Mouse (Mus musculus) kidney, postnatal 0 days (tissue): ENCODE measurements around the gene Gtf2b. TPM values are rescaled to one million over a fixed set of nuclear protein-coding genes. Genes with fewer than 3 reads are reported as not detected.

Experiments used
- ATAC-seq: fragments of 200-750 bp; cut with Nextera tagmentation; replicated peaks from 2 replicates; pipeline ENCODE4 v1.8.0; 2017; ENCODE audit warnings: low read depth, moderate number of reproducible peaks, moderate TSS enrichment, moderate library complexity; ENCODE audit not compliant: low FRiP score
- DNase-seq: peaks from one replicate; pipeline ENCODE4 v3.0.0-alpha.2; 2016; ENCODE audit warnings: low spot score
- H3K27ac ChIP-seq: fragments of 300-500 bp; sonication (generic); 2 replicates; pipeline ENCODE4 v1.5.1; 2014; ENCODE audit warnings: mild to moderate bottlenecking
- H3K27me3 ChIP-seq: fragments of 300-500 bp; sonication (generic); 2 replicates; pipeline ENCODE4 v1.6.1; 2014; ENCODE audit warnings: low read length, mixed read lengths; ENCODE audit not compliant: insufficient read depth
- H3K36me3 ChIP-seq: fragments of 300-500 bp; sonication (generic); 2 replicates; pipeline ENCODE4 v1.6.1; 2014; ENCODE audit warnings: low read length, mixed read lengths; ENCODE audit not compliant: insufficient read depth
- H3K4me1 ChIP-seq: fragments of 300-500 bp; sonication (generic); replicated peaks from 2 replicates; pipeline ENCODE4 v1.6.1; 2014; ENCODE audit warnings: antibody characterized with exemption, low read length, mixed read lengths; ENCODE audit not compliant: insufficient read depth
- H3K4me2 ChIP-seq: fragments of 300-500 bp; sonication (generic); 2 replicates; pipeline ENCODE4 v1.6.1; 2014; ENCODE audit warnings: mild to moderate bottlenecking, low read length, moderate library complexity, mixed read lengths
- H3K4me3 ChIP-seq: fragments of 300-500 bp; sonication (generic); replicated peaks from 2 replicates; pipeline ENCODE4 v1.5.1; 2014; ENCODE audit warnings: low read depth, low read length
- H3K9ac ChIP-seq: fragments of 300-500 bp; sonication (generic); 2 replicates; pipeline ENCODE4 v1.6.1; 2014; ENCODE audit warnings: low read depth, low read length
- H3K9me3 ChIP-seq: fragments of 300-500 bp; sonication (generic); replicated peaks from 2 replicates; pipeline ENCODE4 v1.6.1; 2016; ENCODE audit warnings: low read length, inconsistent platforms, mixed read lengths
- CTCF ChIP-seq: IDR thresholded peaks from 2 replicates; pipeline ENCODE4 v1.5.1; 2016; ENCODE audit warnings: antibody characterized with exemption, low read depth, mild to moderate bottlenecking, moderate library complexity
- WGBS: fragments of 180-500 bp; shearing (Covaris S2); extraction: QIAGEN DNeasy Blood & Tissue Kit; methylation state at CpG from one replicate; pipeline ENCODE4 v1.1.7; 2014; 5-methylcytosine and 5-hydroxymethylcytosine counted together
- polyA plus RNA-seq: library from polyadenylated mRNA; unstranded; fragments of >200 nt; fragmentation: Nextera tagmentation; extraction: Ambion mirVana; gene quantifications from 2 replicates; pipeline ENCODE4 v1.2.1, GENCODE M21; 2015

Gtf2b gene
- polyA plus RNA-seq, 1 experiment from 2014 or later = 84.9 TPM

DNA sequence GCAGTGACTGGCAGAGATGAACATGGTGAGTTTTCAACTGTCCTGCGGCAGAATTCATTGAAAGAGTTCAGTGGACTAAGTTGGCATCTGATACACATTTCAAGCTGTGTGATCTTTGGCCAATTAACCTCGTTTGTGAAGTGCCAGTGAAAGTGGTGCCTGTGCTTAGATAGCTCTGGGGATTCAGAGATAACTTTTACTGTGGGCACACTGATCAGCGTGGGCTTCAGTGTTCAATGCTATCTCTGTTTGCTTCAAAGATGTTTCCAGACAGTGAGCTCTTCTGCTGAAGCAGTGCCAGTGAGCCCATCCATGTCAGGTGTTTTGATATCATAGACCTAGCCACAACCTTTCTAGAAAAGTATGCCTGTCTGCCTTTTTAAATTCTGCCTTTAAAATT is 12.4 kb downstream of the Gtf2b start:
- H3K27me3 ChIP-seq = no peaks in the 10 kb centered on the region
- H3K9ac ChIP-seq = no peak overlapping the region
- DNase-seq = no peak
- no peak overlapping the region for H3K4me3 ChIP-seq
- no peak for ATAC-seq
- H3K4me2 ChIP-seq = no peak overlapping the region
- H3K9me3 ChIP-seq = no peaks in the 10 kb centered on the region
- peaks cover 45% of the 10 kb centered on the region; the same call in 1 of the 2 replicates for H3K36me3 ChIP-seq
- H3K27ac ChIP-seq = no peak overlapping the region
- H3K4me1 ChIP-seq = no peaks in the 10 kb centered on the region
- WGBS = 82% methylated on average over 3 of the region's 3 CpGs
- TF ChIP-seq CTCF = no peak

DNA sequence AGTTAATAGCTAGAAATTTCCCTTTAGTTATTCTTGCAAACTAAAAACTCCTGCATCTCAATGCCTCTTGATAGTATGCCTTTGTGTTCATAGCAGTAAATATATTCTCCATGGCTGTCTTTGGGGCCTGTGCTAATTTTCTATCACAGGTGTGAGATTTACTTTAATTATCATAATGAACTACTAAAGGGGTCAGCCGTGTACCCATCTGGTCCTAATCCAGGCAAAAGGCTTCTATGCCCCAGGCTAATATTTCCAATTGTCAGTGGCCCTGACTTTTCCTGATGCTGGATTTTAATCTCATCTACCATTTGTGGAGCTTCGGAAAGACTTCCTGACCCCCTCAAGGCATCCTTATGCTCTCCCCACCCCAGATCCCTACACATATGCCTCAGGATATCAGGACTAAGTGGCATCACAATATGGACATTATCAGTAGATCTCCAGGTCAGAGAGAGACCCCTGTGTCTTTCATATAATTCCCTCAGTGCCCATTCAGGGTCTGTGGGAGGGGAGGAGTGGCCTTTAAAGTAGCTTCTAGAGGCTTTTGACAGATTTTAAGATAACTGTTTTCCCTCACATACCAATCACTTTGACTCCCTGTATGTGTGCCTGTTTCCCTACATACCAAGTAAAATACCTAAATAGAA is 21.7 kb downstream of the Gtf2b start:
- Histone ChIP-seq H3K4me3 (no peak overlapping the region), H3K4me2 (no peak overlapping the region), H3K9me3 (no peaks in the 10 kb centered on the region), H3K36me3 (peaks cover 22% of the 10 kb centered on the region; the same call in 1 of the 2 replicates), H3K27me3 (no peaks in the 10 kb centered on the region), H3K4me1 (no peaks in the 10 kb centered on the region), H3K27ac (no peak overlapping the region), H3K9ac (no peak overlapping the region)
- TF ChIP-seq CTCF = no peak
- 72% methylated on average over 2 of the region's 2 CpGs for WGBS
- no peak for ATAC-seq
- DNase-seq = no peak

DNA sequence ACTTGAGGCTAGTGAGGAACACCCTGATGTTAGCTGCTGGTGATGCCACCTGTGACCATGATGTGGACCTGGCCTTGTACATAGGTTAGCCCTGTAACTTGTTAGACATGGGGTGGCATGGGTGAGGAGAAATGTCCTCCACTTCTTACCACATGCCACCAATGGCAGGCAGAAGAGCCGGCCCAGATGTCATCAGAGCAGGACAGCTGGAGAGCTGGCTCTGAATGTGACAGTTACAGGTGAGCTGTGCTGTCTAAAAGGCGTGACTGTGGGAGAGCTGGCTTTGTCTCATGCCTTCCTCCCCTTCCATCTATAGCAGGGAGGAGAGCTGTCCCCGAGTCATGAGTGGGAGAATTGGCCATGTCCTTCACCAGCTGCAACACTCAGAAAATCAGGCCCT is 30.7 kb downstream of the Gtf2b start:
- 95% methylated on average over 3 of the region's 3 CpGs for WGBS
- DNase-seq = no peak
- H3K27ac ChIP-seq = no peak overlapping the region
- H3K27me3 ChIP-seq = no peaks in the 10 kb centered on the region
- no peaks in the 10 kb centered on the region for H3K4me1 ChIP-seq
- TF ChIP-seq CTCF = no peak
- no peak overlapping the region for H3K9ac ChIP-seq
- no peak overlapping the region for H3K4me2 ChIP-seq
- H3K9me3 ChIP-seq = no peaks in the 10 kb centered on the region
- H3K36me3 ChIP-seq = peaks cover 25% of the 10 kb centered on the region
- no peak overlapping the region for H3K4me3 ChIP-seq
- ATAC-seq = no peak

DNA sequence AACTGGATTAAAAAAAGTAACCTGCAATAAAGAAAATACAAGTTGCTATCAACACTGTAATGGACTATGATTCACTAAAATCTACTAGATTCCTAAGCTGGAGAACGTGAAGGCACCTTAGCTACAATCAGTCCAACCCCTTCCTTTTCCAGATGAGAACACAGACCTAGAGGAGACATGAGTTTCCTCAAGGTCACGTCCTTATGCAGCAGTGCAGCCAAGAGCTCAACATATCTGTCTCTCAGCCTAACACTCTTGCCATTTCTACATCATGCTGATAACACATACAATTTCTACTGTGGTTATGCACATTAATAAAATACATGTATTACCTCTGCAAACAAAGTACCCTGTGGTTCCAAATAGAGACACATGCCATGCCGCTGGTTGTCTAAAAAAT is 46.7 kb downstream of the Gtf2b start:
- Histone ChIP-seq H3K9ac (no peak overlapping the region), H3K9me3 (no peaks in the 10 kb centered on the region), H3K4me1 (no peaks in the 10 kb centered on the region), H3K27me3 (no peaks in the 10 kb centered on the region), H3K36me3 (peaks cover 20% of the 10 kb centered on the region), H3K4me3 (no peak overlapping the region), H3K27ac (no peak overlapping the region), H3K4me2 (no peak overlapping the region)
- DNase-seq = no peak
- 84% methylated on average over 3 of the region's 3 CpGs for WGBS
- ATAC-seq = no peak
- TF ChIP-seq CTCF = no peak

DNA sequence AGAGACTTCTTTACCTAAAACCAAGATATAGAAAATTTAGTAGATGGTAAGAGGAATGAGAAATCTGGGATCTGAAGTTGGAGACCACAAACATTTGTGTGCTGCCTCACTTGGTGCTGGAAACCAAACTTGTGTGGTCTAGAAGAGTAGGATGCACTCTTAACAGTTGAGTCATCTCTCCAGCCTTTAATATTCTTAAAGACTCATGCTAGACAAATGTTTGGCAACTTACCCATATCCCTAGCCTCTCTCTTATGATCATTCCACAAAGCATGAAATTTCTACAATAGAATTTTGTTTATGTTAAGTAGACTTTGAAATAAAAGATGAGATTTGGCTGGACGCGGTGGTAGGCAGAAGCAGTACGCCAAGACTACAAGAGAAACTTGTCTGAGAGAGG is 52.7 kb downstream of the Gtf2b start:
- no peak for TF ChIP-seq CTCF
- Histone ChIP-seq H3K36me3 (peaks cover 13% of the 10 kb centered on the region; the same call in 1 of the 2 replicates), H3K27me3 (no peaks in the 10 kb centered on the region), H3K4me3 (no peak overlapping the region), H3K9me3 (no peaks in the 10 kb centered on the region), H3K4me2 (no peak overlapping the region), H3K4me1 (no peaks in the 10 kb centered on the region), H3K27ac (no peak overlapping the region), H3K9ac (no peak overlapping the region)
- no peak for DNase-seq
- no peak for ATAC-seq
- 96% methylated on average over 3 of the region's 3 CpGs for WGBS

DNA sequence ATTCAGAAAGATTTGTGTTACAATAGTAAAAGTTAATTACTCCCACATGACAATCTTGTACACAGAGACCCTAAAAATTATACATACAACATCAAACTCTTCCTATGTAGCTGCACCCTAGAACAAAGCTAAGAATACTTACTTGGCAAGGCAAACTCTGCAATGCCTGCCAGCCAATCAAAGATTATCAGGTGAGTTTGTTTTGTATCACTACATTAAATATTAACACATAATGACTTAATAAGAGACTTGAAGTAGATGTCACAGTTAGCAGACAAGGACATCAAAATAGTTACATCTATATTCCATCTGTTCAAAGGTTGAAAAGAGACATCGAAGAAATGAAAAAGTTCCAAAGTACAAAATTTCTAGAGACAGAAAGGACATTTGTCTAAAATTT is 58.8 kb downstream of the Gtf2b start:
- ATAC-seq = no peak
- no peak for TF ChIP-seq CTCF
- no peaks in the 10 kb centered on the region for H3K27me3 ChIP-seq
- H3K4me3 ChIP-seq = no peak overlapping the region
- H3K36me3 ChIP-seq = peaks cover 14% of the 10 kb centered on the region; the same call in 1 of the 2 replicates
- WGBS = 86% methylated on average over 1 of the region's 1 CpGs
- H3K4me2 ChIP-seq = no peak overlapping the region
- no peak for DNase-seq
- no peaks in the 10 kb centered on the region for H3K4me1 ChIP-seq
- no peaks in the 10 kb centered on the region for H3K9me3 ChIP-seq
- no peak overlapping the region for H3K9ac ChIP-seq
- H3K27ac ChIP-seq = no peak overlapping the region
